Mouse (Mus musculus) heart, adult 9 months (tissue): ENCODE measurements around the gene Dctn2.

ENCODE experiments used
- DNase-seq, 2 experiments: peaks; one replicate each; pipeline ENCODE4 v3.0.0; 2022; ENCODE audit warnings: low spot score in 2 of 2

Dctn2 gene

GRCm38 (mm10) chr10:127263631-127264030 lies 2.5 kb upstream of the Dctn2 start:
- DNase-seq = no peak

DNA sequence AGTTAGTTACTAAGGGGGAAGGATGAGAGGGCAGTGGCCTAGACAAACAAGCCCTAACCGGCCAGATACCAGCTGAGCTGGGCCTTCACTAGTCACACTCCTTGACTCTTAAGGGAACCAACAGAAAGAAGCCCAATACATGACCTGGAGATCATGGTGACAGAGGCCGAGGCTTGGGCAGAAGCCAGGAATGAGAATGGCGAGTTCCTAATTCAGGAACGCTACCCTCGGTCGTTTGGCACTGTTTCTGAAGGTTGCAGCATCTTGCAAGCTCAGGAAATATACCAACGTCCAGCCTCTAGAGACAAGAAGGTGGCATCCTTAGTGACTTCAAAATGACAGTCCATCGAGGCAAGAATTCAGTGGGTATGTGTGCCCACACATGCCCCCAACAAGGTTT lies 1.8 kb upstream of the Dctn2 start:
- DNase-seq = no peak

DNA sequence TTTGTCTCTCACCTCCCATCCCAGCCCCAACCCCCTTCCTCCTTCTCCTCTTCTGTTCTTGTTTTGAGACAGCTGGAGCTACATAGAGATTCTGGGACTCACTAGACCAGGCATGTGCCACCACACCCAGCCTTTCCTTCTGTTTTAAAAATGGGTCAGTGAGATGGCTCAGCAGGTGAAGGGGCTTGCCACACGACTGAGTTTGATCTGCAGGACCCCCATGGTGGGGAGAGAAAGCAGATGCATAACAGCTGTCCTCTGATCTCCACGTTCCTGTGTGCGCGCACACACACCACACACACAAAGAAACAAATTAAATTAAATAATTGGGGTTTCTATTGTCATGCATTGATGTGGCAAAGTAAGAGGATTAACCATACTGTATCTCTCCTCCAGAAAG lies 1.2 kb upstream of the Dctn2 start:
- DNase-seq = no peak

DNA sequence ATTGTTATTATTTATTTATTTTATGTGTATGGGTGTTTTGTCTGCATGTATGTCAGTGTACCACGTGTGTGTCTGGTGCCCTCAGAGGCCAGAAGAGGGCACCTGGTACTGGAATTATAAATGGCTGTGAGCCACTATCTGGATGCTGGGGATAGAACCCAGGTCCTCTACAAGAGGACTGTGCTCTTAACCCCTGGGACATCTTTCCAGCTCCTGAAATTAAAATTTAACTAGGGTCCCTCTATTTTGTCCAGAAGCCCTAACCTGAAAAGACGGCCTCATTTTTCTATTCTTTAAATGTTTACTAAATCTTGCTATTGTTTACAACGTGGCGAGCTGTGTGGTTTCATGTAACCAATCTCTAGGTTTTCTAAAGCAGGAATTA lies 449 bp upstream of the Dctn2 start:
- no peak for DNase-seq

DNA sequence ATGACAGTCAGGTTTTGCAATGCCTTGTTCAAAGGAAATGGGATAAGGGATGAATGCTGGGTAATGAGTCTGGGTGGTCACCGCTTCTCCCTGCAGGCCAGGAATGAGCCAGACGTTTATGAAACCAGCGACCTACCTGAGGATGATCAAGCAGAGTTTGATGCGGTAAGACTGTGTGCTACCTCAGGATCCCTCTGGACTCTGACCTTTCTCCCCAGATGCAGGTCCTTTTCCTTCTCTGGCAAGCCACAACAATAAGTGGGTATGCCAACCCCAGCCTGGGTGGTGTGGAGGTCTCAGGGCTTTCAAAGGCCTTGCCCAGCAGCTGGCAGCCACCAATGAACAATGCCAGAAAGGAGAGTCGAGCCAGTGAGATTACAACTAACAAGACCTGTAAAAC lies 1.1 kb downstream of the Dctn2 start:
- no peak for DNase-seq

- peak in 1 of 2 experiments; percentile 53 for DNase-seq
These were observed 2.2 kb downstream of the Dctn2 start for GRCm38 (mm10) chr10:127268401-127268800.

DNA sequence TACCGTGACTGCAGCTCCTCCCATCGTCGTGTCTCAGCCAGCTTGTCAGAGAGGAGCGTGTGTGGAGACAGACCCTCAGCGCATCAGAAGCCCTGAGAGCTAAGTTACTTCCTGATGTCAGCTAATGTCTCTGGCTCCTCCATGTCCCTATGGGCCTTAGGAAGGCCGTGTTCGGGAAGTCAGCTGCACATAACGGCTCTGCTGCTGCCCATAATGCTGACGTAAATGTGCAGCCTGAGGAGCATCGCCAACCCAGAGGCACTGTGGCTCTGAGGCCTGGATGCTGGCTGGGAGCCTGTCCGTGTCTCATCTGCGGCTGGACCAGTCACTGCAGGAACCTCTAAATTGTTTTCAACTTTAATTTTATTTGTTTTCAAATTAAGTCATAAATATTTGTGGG lies 2.9 kb downstream of the Dctn2 start:
- DNase-seq = no peak

DNA sequence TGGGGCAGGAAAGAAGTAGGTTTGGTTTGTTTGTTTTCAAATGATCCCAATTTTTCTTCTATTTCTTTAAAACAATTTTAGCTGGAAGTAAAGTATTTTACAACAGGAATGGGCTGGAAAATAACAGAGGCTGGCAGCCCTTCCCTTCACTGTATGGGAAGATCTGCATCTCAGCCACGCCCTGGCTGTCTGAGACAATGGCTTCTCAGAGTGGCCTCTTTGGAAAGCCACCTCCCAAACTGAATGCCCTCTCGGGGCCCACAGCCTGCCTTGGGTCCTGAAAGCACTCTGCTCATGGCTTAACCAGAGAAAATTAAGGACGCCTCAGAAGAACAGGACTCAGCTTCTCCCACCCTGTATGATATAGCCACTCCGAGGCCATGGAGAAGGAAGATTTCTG lies 3.7 kb downstream of the Dctn2 start:
- DNase-seq = no peak

DNA sequence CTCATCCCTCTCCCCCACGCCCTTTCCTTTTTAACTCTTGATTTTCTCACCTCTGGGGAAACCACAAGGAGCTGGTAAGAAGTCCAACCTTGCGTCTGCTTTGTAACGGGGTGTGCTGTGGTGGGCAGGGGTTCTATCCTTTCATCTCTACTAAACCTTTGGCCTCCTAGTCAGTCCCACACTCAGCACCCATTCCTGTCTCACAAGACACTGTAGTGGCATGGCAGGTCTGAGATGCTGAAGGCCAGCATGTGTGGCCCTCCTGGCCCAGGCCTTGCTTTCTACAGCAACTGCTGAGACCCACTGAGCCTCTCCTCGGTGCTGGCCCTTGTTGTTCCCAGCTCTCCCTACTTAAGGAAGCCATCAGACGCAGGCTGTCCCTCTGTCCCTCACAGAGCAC lies 6.2 kb downstream of the Dctn2 start:
- DNase-seq = no peak

GRCm38 (mm10) chr10:127274261-127275022 lies 8.3 kb downstream of the Dctn2 start:
- DNase-seq = no peak

GRCm38 (mm10) chr10:127279730-127280129 lies 13.6 kb downstream of the Dctn2 start:
- DNase-seq = no peak

DNA sequence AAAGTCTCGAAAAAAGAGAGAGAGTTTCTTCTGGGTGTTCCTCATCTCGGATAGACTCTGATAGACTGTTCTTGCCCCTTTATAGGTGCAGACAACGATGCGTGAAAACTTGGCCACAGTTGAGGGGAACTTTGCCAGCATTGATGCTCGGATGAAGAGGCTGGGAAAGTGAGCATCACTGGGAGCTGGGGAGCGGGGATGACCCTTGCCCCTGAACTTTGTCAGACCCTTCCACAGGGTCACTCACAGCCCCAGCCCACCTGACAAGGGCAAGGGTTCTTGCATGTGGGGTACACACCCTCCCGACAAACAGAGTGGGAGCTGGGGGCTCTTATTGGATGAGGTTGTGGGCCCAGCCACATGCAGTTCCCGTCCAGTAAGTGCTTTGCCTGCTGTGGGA lies 15.1 kb downstream of the Dctn2 start:
- no peak for DNase-seq

- DNase-seq = no peak
These were observed 16.6 kb downstream of the Dctn2 start for GRCm38 (mm10) chr10:127282620-127283215.

- DNase-seq = no peak
These were observed 18.0 kb downstream of the Dctn2 start for GRCm38 (mm10) chr10:127284105-127284622.

DNA sequence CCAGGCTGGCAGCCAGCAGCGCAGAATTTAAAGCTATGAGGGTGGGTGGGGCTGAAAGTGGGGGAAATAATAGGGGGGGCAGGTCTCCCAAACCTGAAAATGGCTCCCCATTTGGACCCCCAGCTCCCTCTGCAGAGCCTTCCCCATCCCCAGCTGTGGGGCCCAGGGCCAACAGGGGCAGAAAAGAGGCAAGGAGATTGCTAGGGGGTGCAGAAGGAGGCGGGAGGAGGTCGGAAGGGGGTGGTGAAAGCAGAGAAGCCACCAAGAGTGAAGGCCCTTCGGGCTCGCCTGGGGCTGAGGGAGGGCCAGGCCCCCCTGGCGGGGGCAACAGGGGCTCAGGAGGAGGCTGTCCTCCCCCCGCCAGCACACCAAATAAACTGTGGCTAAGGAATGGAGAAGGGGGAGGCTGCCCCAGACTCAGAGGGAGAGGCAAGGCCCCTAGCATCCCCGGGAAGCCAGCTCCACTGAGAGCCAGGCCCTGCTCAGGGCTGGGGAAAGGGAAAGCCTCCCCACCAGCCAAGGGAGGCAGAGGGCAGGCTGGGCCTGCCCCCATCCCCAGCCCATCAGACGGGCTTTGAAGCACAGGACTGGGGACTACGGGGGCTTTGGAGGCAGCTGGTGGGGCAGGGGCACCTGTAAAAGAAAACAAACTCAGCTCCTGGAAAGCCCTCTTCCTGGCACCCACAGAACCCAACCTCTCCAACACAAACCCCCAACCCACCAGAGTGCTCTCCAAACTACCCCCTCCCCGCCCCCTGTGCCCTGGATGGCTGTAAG lies 18.7 kb downstream of the Dctn2 start:
- DNase-seq = no peak

GRCm38 (mm10) chr10:127285644-127286043 lies 19.5 kb downstream of the Dctn2 start:
- DNase-seq = no peak

DNA sequence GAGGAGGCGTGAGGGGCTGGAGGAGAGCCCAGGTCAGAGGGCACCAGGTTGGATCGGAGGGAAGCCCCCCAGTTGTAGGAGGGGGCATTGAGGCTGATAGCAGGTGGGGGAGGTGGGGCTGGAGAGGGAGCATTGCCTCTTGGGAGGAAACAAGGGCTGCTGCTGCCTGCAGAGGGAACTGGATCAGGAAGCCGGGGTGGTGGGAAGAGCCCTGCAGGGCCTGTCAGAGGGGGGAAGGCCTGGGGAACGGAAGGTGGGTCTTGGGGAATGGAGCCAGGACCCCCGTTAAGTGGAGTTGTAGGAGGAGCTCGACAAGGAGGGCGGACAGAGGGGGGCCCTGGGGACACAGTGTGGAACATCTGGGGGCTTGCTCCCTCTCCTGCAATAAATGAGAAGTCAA lies 20.0 kb downstream of the Dctn2 start:
- no peak for DNase-seq

DNA sequence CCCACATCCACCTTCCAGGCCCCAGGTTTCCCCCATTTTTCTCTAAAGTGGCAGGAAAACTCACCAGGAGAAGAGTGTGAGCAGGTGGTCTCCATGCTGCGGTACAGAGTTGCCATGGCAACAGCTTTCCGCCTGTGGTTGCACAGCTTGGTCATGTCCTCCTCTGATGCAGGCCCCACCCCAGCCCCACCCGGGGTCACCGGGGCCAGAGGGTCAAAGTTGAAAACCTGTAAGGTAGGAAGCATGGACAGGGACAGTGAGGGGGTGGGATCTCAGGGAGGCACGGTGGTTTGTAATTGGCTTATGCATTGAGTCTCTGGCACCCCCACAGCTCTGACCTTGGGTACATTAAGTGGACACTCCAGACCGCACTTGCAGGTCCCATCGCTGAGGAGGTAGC lies 20.6 kb downstream of the Dctn2 start:
- no peak for DNase-seq

GRCm38 (mm10) chr10:127287271-127287935 lies 21.2 kb downstream of the Dctn2 start:
- no peak for DNase-seq

DNA sequence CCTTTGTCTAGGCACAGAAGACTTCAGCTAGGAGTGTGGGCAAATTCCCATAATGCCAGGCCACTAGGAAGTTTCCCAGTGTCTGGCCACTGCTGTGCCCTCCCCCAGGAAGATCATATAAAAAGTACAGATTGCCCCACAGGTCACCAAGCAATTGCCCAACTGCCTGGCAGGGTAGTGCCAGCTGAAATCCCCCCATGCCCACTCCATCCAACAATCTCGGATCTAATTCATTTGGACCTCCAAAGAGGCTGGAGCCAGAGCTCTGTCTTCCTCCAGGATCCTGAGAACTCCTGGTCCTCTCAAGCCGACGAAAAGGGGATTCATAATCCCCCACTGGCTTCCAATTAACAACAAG lies 21.7 kb downstream of the Dctn2 start:
- DNase-seq = peak in 1 of 2 experiments; percentile 28

- peak in 1 of 2 experiments; percentile 55 for DNase-seq
These were observed 22.2 kb downstream of the Dctn2 start for GRCm38 (mm10) chr10:127288328-127288799.
